Mouse (Mus musculus) 3T3-L1 (cell line): ENCODE measurements around the gene Vwa3a.

Experiments
- DNase-seq: peaks from one replicate; pipeline ENCODE4 v3.0.0-alpha.2; 2015; ENCODE audit warnings: low read depth, low spot score

The Vwa3a gene

GRCm38 (mm10) chr7:120746821-120747220, 7.7 kb downstream of the Vwa3a start:
- no peak for DNase-seq

GRCm38 (mm10) chr7:120748478-120748877, 9.4 kb downstream of the Vwa3a start:
- no peak for DNase-seq

GRCm38 (mm10) chr7:120751330-120751729, 12.2 kb downstream of the Vwa3a start:
- DNase-seq, result peak; percentile 16

- DNase-seq, result peak; percentile 60
These were observed 12.8 kb downstream of the Vwa3a start for GRCm38 (mm10) chr7:120751906-120752305.

GRCm38 (mm10) chr7:120754671-120755070, 15.6 kb downstream of the Vwa3a start:
- DNase-seq, result peak; percentile 88

- DNase-seq, result no peak
These were observed 28.3 kb downstream of the Vwa3a start for GRCm38 (mm10) chr7:120767369-120767768.

- DNase-seq, result no peak
These were observed 32.3 kb downstream of the Vwa3a start for GRCm38 (mm10) chr7:120771389-120771788.

- no peak for DNase-seq
These were observed 38.9 kb downstream of the Vwa3a start for GRCm38 (mm10) chr7:120778012-120778411.

- no peak for DNase-seq
These were observed 56.4 kb downstream of the Vwa3a start for GRCm38 (mm10) chr7:120795544-120795943.

- no peak for DNase-seq
These were observed 57.3 kb downstream of the Vwa3a start for GRCm38 (mm10) chr7:120796369-120796768.

GRCm38 (mm10) chr7:120803268-120803667, 64.2 kb downstream of the Vwa3a start:
- no peak for DNase-seq

- no peak for DNase-seq
These were observed 70.6 kb downstream of the Vwa3a start for GRCm38 (mm10) chr7:120809705-120810104.

- DNase-seq, result peak; percentile 9
These were observed 72.8 kb downstream of the Vwa3a start, which contains the start of gene Gm5737 for GRCm38 (mm10) chr7:120811834-120812415. Gene Gm5737, plus strand, starts transcription at chr7:120812365.

- no peak for DNase-seq
These were observed 78.4 kb downstream of the Vwa3a start for GRCm38 (mm10) chr7:120817552-120817951.

- DNase-seq, result no peak
These were observed 80.3 kb downstream of the Vwa3a start for GRCm38 (mm10) chr7:120819386-120819785.

GRCm38 (mm10) chr7:120823248-120823647, 84.1 kb downstream of the Vwa3a start:
- peak; percentile 75 for DNase-seq

GRCm38 (mm10) chr7:120825097-120825496, 86.0 kb downstream of the Vwa3a start:
- no peak for DNase-seq

GRCm38 (mm10) chr7:120826408-120826807, 87.3 kb downstream of the Vwa3a start:
- DNase-seq, result peak; percentile 47

- DNase-seq, result peak; percentile 41
These were observed 91.6 kb downstream of the Vwa3a start for GRCm38 (mm10) chr7:120830431-120831381.

GRCm38 (mm10) chr7:120834426-120834825, 95.3 kb downstream of the Vwa3a start:
- no peak for DNase-seq

GRCm38 (mm10) chr7:120834863-120835372, 95.8 kb downstream of the Vwa3a start:
- peak; percentile 89 for DNase-seq
